Mouse (Mus musculus) stomach, postnatal 0 days (tissue): ENCODE data around the gene Il1rap. TPM values are rescaled to one million over a fixed set of nuclear protein-coding genes. Genes with fewer than 3 reads are reported as not detected.
A peak's percentile ranks its signal among the peaks of the same experiment; 100 is the strongest.

Experiments
- ATAC-seq: fragments of 200-750 bp; cut with Nextera tagmentation; 2 replicates; pipeline ENCODE4 v1.8.0; 2017; ENCODE audit not compliant: low FRiP score, low TSS enrichment
- DNase-seq: peaks from one replicate; pipeline ENCODE4 v3.0.0-alpha.2; 2016; ENCODE audit warnings: low spot score
- H3K27ac ChIP-seq: fragments of 300-500 bp; sonication (generic); replicated peaks from 2 replicates; pipeline ENCODE4 v1.5.1; 2014; ENCODE audit warnings: mild to moderate bottlenecking, control low read depth
- H3K27me3 ChIP-seq: fragments of 300-500 bp; sonication (generic); 2 replicates; pipeline ENCODE4 v1.6.1; 2014; ENCODE audit warnings: low read length; ENCODE audit not compliant: control insufficient read depth, insufficient read depth
- H3K36me3 ChIP-seq: fragments of 300-500 bp; sonication (generic); 2 replicates; pipeline ENCODE4 v1.6.1; 2014; ENCODE audit warnings: low read length, mixed read lengths; ENCODE audit not compliant: control insufficient read depth, insufficient read depth
- H3K4me1 ChIP-seq: fragments of 300-500 bp; sonication (generic); replicated peaks from 2 replicates; pipeline ENCODE4 v1.6.1; 2014; ENCODE audit warnings: antibody characterized with exemption; ENCODE audit not compliant: control insufficient read depth, insufficient read depth
- H3K4me2 ChIP-seq: fragments of 300-500 bp; sonication (generic); replicated peaks from 2 replicates; pipeline ENCODE4 v1.6.1; 2014; ENCODE audit warnings: low read depth, mild to moderate bottlenecking, control low read depth, moderate library complexity
- H3K4me3 ChIP-seq: fragments of 300-500 bp; sonication (generic); 2 replicates; pipeline ENCODE4 v1.5.1; 2014; ENCODE audit warnings: low read depth, low read length, control low read depth
- H3K9ac ChIP-seq: fragments of 300-500 bp; sonication (generic); 2 replicates; pipeline ENCODE4 v1.6.1; 2014; ENCODE audit warnings: mild to moderate bottlenecking, low read length, control low read depth, mixed read lengths
- H3K9me3 ChIP-seq: fragments of 300-500 bp; sonication (generic); 2 replicates; pipeline ENCODE4 v1.6.1; 2016; ENCODE audit warnings: low read length; ENCODE audit not compliant: control insufficient read depth
- CTCF ChIP-seq: IDR thresholded peaks from 2 replicates; pipeline ENCODE4 v1.5.1; 2016; ENCODE audit warnings: antibody characterized with exemption, low read depth, mild to moderate bottlenecking, moderate library complexity
- EP300 ChIP-seq: optimal IDR thresholded peaks from 2 replicates; pipeline ENCODE3; 2016; ENCODE audit warnings: antibody characterized with exemption
- WGBS: fragments of 180-500 bp; shearing (Covaris S2); extraction: QIAGEN DNeasy Blood & Tissue Kit; methylation state at CpG from one replicate; pipeline ENCODE4 v1.1.7; 2014; 5-methylcytosine and 5-hydroxymethylcytosine counted together
- polyA plus RNA-seq: library from polyadenylated mRNA; unstranded; fragments of >200 nt; fragmentation: Nextera tagmentation; extraction: Ambion mirVana; gene quantifications from 2 replicates; pipeline ENCODE4 v1.2.1, GENCODE M21; 2015

Gene Il1rap
- 4.4 TPM in 2 replicates for polyA plus RNA-seq

- Histone ChIP-seq H3K4me2 (peak within 1 kb of the TSS; percentile 78), H3K9ac (peak within 1 kb of the TSS; percentile 77), H3K27ac (peak within 1 kb of the TSS; percentile 61), H3K27me3 (no peaks in the 10 kb centered on the region), H3K4me3 (peak within 1 kb of the TSS; percentile 74), H3K4me1 (no peaks in the 10 kb centered on the region), H3K9me3 (no peaks in the 10 kb centered on the region), H3K36me3 (no peaks in the 10 kb centered on the region)
- 3% methylated on average over 50 of the region's 51 CpGs for WGBS
- DNase-seq: peak; percentile 94
- TF ChIP-seq CTCF: peak; percentile 26; the same call in 1 of the 2 replicates
- no peak for TF ChIP-seq EP300
- ATAC-seq: peak; percentile 99
Measured at GRCm38 (mm10) chr16:26581048-26581912, at the start of gene Il1rap. Gene Il1rap, plus strand, starts transcription at chr16:26581704.

- no peaks in the 10 kb centered on the region for H3K36me3 ChIP-seq
- H3K9ac ChIP-seq: no peak overlapping the region
- DNase-seq (no peak), ATAC-seq (no peak)
- H3K4me1 ChIP-seq: no peaks in the 10 kb centered on the region
- H3K27me3 ChIP-seq: no peaks in the 10 kb centered on the region
- WGBS: 55% methylated on average over 1 of the region's 1 CpGs
- no peak overlapping the region for H3K4me2 ChIP-seq
- no peak overlapping the region for H3K4me3 ChIP-seq
- no peaks in the 10 kb centered on the region for H3K9me3 ChIP-seq
- H3K27ac ChIP-seq: no peak overlapping the region
- TF ChIP-seq CTCF (0 out of 2 replicates have a peak, but pooled peaks have one; percentile 7), EP300 (no peak)
Measured at GRCm38 (mm10) chr16:26532287-26532686, 49.2 kb upstream of the Il1rap start.

DNA sequence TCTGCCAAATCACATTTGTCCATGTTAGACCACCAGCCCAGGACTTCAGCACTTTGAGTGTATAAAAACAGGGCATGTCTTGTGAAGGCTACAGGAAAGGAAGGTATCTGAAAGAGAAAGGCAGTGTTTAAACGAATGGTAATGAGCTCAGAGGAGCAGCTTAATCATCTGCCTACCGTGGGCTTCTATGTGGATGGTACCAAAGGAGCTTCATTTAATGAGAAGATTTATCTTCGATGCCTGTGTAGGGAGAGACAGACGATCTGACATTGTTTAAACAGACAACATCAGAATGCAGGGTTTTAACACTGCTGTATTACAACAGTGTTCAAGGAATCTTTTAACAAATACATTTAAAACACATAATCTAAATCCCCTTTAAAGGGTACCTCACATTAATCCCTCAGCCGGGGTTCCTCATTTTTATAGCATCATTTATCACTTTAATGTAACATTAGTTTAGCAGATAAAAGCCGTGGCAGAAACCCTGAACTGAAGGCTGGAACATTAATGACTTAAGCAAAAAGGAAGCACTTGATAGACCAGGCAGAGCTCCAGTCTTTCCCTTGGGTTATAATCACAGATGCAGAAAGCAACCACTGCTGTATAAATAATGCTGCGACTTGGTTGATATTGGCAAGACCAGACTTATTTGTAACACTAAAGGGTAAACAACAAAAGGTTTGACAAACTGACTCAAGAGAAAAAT is 35.2 kb upstream of the Il1rap start:
- no peak for ATAC-seq
- Histone ChIP-seq H3K36me3 (no peaks in the 10 kb centered on the region), H3K27ac (no peak overlapping the region), H3K4me1 (no peaks in the 10 kb centered on the region), H3K4me2 (no peak overlapping the region), H3K4me3 (no peak overlapping the region), H3K9ac (no peak overlapping the region), H3K27me3 (no peaks in the 10 kb centered on the region), H3K9me3 (no peaks in the 10 kb centered on the region)
- 8% methylated on average over 7 of the region's 7 CpGs for WGBS
- DNase-seq: no peak
- TF ChIP-seq EP300 (no peak), CTCF (no peak)

GRCm38 (mm10) chr16:26546879-26547206 is 34.7 kb upstream of the Il1rap start:
- DNase-seq: no peak
- WGBS: 39% methylated on average over 1 of the region's 1 CpGs

GRCm38 (mm10) chr16:26549221-26549620 is 32.3 kb upstream of the Il1rap start:
- no peak for DNase-seq
- no peak overlapping the region for H3K4me3 ChIP-seq
- 91% methylated on average over 2 of the region's 2 CpGs for WGBS
- H3K9me3 ChIP-seq: no peaks in the 10 kb centered on the region
- no peak for ATAC-seq
- H3K27me3 ChIP-seq: no peaks in the 10 kb centered on the region
- no peaks in the 10 kb centered on the region for H3K36me3 ChIP-seq
- no peak for TF ChIP-seq CTCF
- no peak for TF ChIP-seq EP300
- H3K27ac ChIP-seq: no peak overlapping the region
- H3K4me1 ChIP-seq: no peaks in the 10 kb centered on the region
- H3K4me2 ChIP-seq: no peak overlapping the region
- H3K9ac ChIP-seq: no peak overlapping the region

More at GRCm38 (mm10) chr16:26546879-26547206, 34.7 kb upstream of the Il1rap start:
- no peak overlapping the region for H3K9ac ChIP-seq
- no peak overlapping the region for H3K4me3 ChIP-seq
- H3K36me3 ChIP-seq: no peaks in the 10 kb centered on the region
- H3K4me1 ChIP-seq: no peaks in the 10 kb centered on the region
- no peak overlapping the region for H3K4me2 ChIP-seq
- no peak for TF ChIP-seq EP300
- no peak for TF ChIP-seq CTCF
- H3K9me3 ChIP-seq: no peaks in the 10 kb centered on the region
- ATAC-seq: no peak
- H3K27ac ChIP-seq: no peak overlapping the region
- H3K27me3 ChIP-seq: no peaks in the 10 kb centered on the region

- Histone ChIP-seq H3K4me3 (no peak overlapping the region), H3K27me3 (no peaks in the 10 kb centered on the region), H3K9ac (no peak overlapping the region), H3K4me2 (no peak overlapping the region), H3K27ac (no peak overlapping the region), H3K36me3 (no peaks in the 10 kb centered on the region), H3K4me1 (no peaks in the 10 kb centered on the region), H3K9me3 (no peaks in the 10 kb centered on the region)
- ATAC-seq (no peak), DNase-seq (no peak)
- 83% methylated on average over 3 of the region's 3 CpGs for whole genome bisulfite sequencing
- TF ChIP-seq EP300 (no peak), CTCF (no peak)
Measured at GRCm38 (mm10) chr16:26552234-26552633, 29.3 kb upstream of the Il1rap start.
